Mouse (Mus musculus): ENCODE results near the gene Tnrc6c. TPM values are rescaled to one million over a fixed set of nuclear protein-coding genes. Genes with fewer than 3 reads are reported as not detected.

The Tnrc6c gene
- total and polyA plus RNA-seq, 2 experiments, result 5.7 to 6.3 TPM

- DNase-seq (ENCODE audit: extremely low read depth, low read depth, low spot score), result no peak
- Histone ChIP-seq H3K9ac (ENCODE audit: low read depth, low read length) (no peak overlapping the region), H3K27me3 (ENCODE audit: control insufficient read depth, insufficient read depth, low read length) (no peaks in the 10 kb centered on the region), H3K4me3 (ENCODE audit: insufficient read depth, low read depth, low read length) (no peak overlapping the region), H3K79me2 (ENCODE audit: control insufficient read depth, insufficient read depth, low read length) (no peaks in the 10 kb centered on the region), H3K27ac (replicated peaks; ENCODE audit: insufficient read depth, low read depth, low read length) (no peak overlapping the region), H3K4me1 (ENCODE audit: control insufficient read depth, insufficient read depth, low read length) (no peaks in the 10 kb centered on the region), H3K36me3 (ENCODE audit: control insufficient read depth, insufficient read depth, low read length) (no peaks in the 10 kb centered on the region)
- WGBS, result 93% methylated on average over 10 of the region's 10 CpGs
- no peak for TF ChIP-seq POLR2A (IDR thresholded peaks at IDR 0.05; ENCODE audit: extremely low read depth, insufficient read depth, low read length)
- no peak for TF ChIP-seq CTCF (IDR thresholded peaks at IDR 0.05; ENCODE audit: low read depth, low read length)
Observed at GRCm38 (mm10) chr11:117774925-117775324, 120.8 kb downstream of the Tnrc6c start.

GRCm38 (mm10) chr11:117775540-117775939 lies 121.5 kb downstream of the Tnrc6c start:
- Histone ChIP-seq H3K36me3 (ENCODE audit: control insufficient read depth, insufficient read depth, low read length) (no peaks in the 10 kb centered on the region), H3K27ac (replicated peaks; ENCODE audit: insufficient read depth, low read depth, low read length) (no peak overlapping the region), H3K4me3 (ENCODE audit: insufficient read depth, low read depth, low read length) (no peak overlapping the region), H3K4me1 (ENCODE audit: control insufficient read depth, insufficient read depth, low read length) (no peaks in the 10 kb centered on the region), H3K79me2 (ENCODE audit: control insufficient read depth, insufficient read depth, low read length) (no peaks in the 10 kb centered on the region), H3K27me3 (ENCODE audit: control insufficient read depth, insufficient read depth, low read length) (no peaks in the 10 kb centered on the region), H3K9ac (ENCODE audit: low read depth, low read length) (no peak overlapping the region)
- TF ChIP-seq CTCF (IDR thresholded peaks at IDR 0.05; ENCODE audit: low read depth, low read length) (no peak), POLR2A (IDR thresholded peaks at IDR 0.05; ENCODE audit: extremely low read depth, insufficient read depth, low read length) (no peak)
- no peak for DNase-seq (ENCODE audit: extremely low read depth, low read depth, low spot score)
- WGBS, result 84% methylated on average over 13 of the region's 13 CpGs

GRCm38 (mm10) chr11:117776085-117776792 lies 122.2 kb downstream of the Tnrc6c start:
- 96% methylated on average over 14 of the region's 14 CpGs for WGBS
- H3K4me3 ChIP-seq (ENCODE audit: insufficient read depth, low read depth, low read length), result no peak overlapping the region
- no peaks in the 10 kb centered on the region for H3K79me2 ChIP-seq (ENCODE audit: control insufficient read depth, insufficient read depth, low read length)
- no peaks in the 10 kb centered on the region for H3K27me3 ChIP-seq (ENCODE audit: control insufficient read depth, insufficient read depth, low read length)
- peaks cover 3% of the 10 kb centered on the region; the same call in 1 of the 2 replicates for H3K4me1 ChIP-seq (ENCODE audit: control insufficient read depth, insufficient read depth, low read length)
- no peak for TF ChIP-seq POLR2A (IDR thresholded peaks at IDR 0.05; ENCODE audit: extremely low read depth, insufficient read depth, low read length)
- TF ChIP-seq CTCF (IDR thresholded peaks at IDR 0.05; ENCODE audit: low read depth, low read length), result no peak
- H3K36me3 ChIP-seq (ENCODE audit: control insufficient read depth, insufficient read depth, low read length), result no peaks in the 10 kb centered on the region
- no peak for DNase-seq (ENCODE audit: extremely low read depth, low read depth, low spot score)
- no peak overlapping the region for H3K9ac ChIP-seq (ENCODE audit: low read depth, low read length)
- H3K27ac ChIP-seq (replicated peaks; ENCODE audit: insufficient read depth, low read depth, low read length), result no peak overlapping the region

- DNase-seq (ENCODE audit: extremely low read depth, low read depth, low spot score), result no peak
- no peaks in the 10 kb centered on the region for H3K36me3 ChIP-seq (ENCODE audit: control insufficient read depth, insufficient read depth, low read length)
- peaks cover 4% of the 10 kb centered on the region; the same call in 1 of the 2 replicates for H3K4me1 ChIP-seq (ENCODE audit: control insufficient read depth, insufficient read depth, low read length)
- no peak overlapping the region for H3K27ac ChIP-seq (replicated peaks; ENCODE audit: insufficient read depth, low read depth, low read length)
- 85% methylated on average over 5 of the region's 5 CpGs for WGBS
- no peaks in the 10 kb centered on the region for H3K79me2 ChIP-seq (ENCODE audit: control insufficient read depth, insufficient read depth, low read length)
- H3K9ac ChIP-seq (ENCODE audit: low read depth, low read length), result no peak overlapping the region
- TF ChIP-seq POLR2A (IDR thresholded peaks at IDR 0.05; ENCODE audit: extremely low read depth, insufficient read depth, low read length), result no peak
- TF ChIP-seq CTCF (IDR thresholded peaks at IDR 0.05; ENCODE audit: low read depth, low read length), result no peak
- no peak overlapping the region for H3K4me3 ChIP-seq (ENCODE audit: insufficient read depth, low read depth, low read length)
- H3K27me3 ChIP-seq (ENCODE audit: control insufficient read depth, insufficient read depth, low read length), result no peaks in the 10 kb centered on the region
Observed at GRCm38 (mm10) chr11:117777111-117777510, 123.0 kb downstream of the Tnrc6c start.

GRCm38 (mm10) chr11:117778031-117778430 lies 123.9 kb downstream of the Tnrc6c start:
- DNase-seq (ENCODE audit: extremely low read depth, low read depth, low spot score), result peak; percentile 67
- 81% methylated on average over 11 of the region's 11 CpGs for WGBS
- no peaks in the 10 kb centered on the region for H3K27me3 ChIP-seq (ENCODE audit: control insufficient read depth, insufficient read depth, low read length)
- no peak overlapping the region for H3K4me3 ChIP-seq (ENCODE audit: insufficient read depth, low read depth, low read length)
- H3K79me2 ChIP-seq (ENCODE audit: control insufficient read depth, insufficient read depth, low read length), result no peaks in the 10 kb centered on the region
- H3K9ac ChIP-seq (ENCODE audit: low read depth, low read length), result no peak overlapping the region
- H3K27ac ChIP-seq (replicated peaks; ENCODE audit: insufficient read depth, low read depth, low read length), result no peak overlapping the region
- H3K4me1 ChIP-seq (ENCODE audit: control insufficient read depth, insufficient read depth, low read length), result peaks cover 4% of the 10 kb centered on the region; the same call in 1 of the 2 replicates
- no peak for TF ChIP-seq CTCF (IDR thresholded peaks at IDR 0.05; ENCODE audit: low read depth, low read length)
- TF ChIP-seq POLR2A (IDR thresholded peaks at IDR 0.05; ENCODE audit: extremely low read depth, insufficient read depth, low read length), result no peak
- no peaks in the 10 kb centered on the region for H3K36me3 ChIP-seq (ENCODE audit: control insufficient read depth, insufficient read depth, low read length)

- 62% methylated on average over 12 of the region's 12 CpGs for WGBS
- TF ChIP-seq CTCF (IDR thresholded peaks at IDR 0.05; ENCODE audit: low read depth, low read length), result no peak
- 0 out of 2 replicates have a peak, but pooled peaks have one; percentile 3 for TF ChIP-seq POLR2A (IDR thresholded peaks at IDR 0.05; ENCODE audit: extremely low read depth, insufficient read depth, low read length)
- Histone ChIP-seq H3K27ac (replicated peaks; ENCODE audit: insufficient read depth, low read depth, low read length) (peak overlapping the region; percentile 59), H3K79me2 (ENCODE audit: control insufficient read depth, insufficient read depth, low read length) (no peaks in the 10 kb centered on the region), H3K4me1 (ENCODE audit: control insufficient read depth, insufficient read depth, low read length) (peaks cover 4% of the 10 kb centered on the region; the same call in 1 of the 2 replicates), H3K27me3 (ENCODE audit: control insufficient read depth, insufficient read depth, low read length) (no peaks in the 10 kb centered on the region), H3K4me3 (ENCODE audit: insufficient read depth, low read depth, low read length) (peak overlapping the region; percentile 26; the same call in 1 of the 2 replicates), H3K36me3 (ENCODE audit: control insufficient read depth, insufficient read depth, low read length) (no peaks in the 10 kb centered on the region), H3K9ac (ENCODE audit: low read depth, low read length) (peak overlapping the region; percentile 18; the same call in 1 of the 2 replicates)
- no peak for DNase-seq (ENCODE audit: extremely low read depth, low read depth, low spot score)
Observed at GRCm38 (mm10) chr11:117778851-117779433, 124.9 kb downstream of the Tnrc6c start.
